Mouse (Mus musculus): ENCODE results near the gene Sept4. TPM values are rescaled to one million over a fixed set of nuclear protein-coding genes. Genes with fewer than 3 reads are reported as not detected.

Sept4 gene
- polyA plus RNA-seq, 1 experiment from 2014 or later, result 11.6 TPM

- Histone ChIP-seq H3K27ac (replicated peaks) (no peak overlapping the region), H3K9ac (no peak overlapping the region), H3K27me3 (no peaks in the 10 kb centered on the region), H3K4me3 (replicated peaks) (no peak overlapping the region), H3K9me3 (replicated peaks) (no peaks in the 10 kb centered on the region), H3K36me3 (replicated peaks) (peaks cover 99% of the 10 kb centered on the region), H3K4me2 (no peak overlapping the region), H3K4me1 (replicated peaks) (no peaks in the 10 kb centered on the region)
- ATAC-seq (ENCODE audit: insufficient read depth), result no peak
- 89% methylated on average over 2 of the region's 2 CpGs for WGBS (ENCODE audit: insufficient replicate concordance)
Measured at GRCm38 (mm10) chr11:87603571-87603970, 34.9 kb downstream of the Sept4 start.

- Histone ChIP-seq H3K27ac (replicated peaks) (no peak overlapping the region), H3K9me3 (replicated peaks) (no peaks in the 10 kb centered on the region), H3K4me1 (replicated peaks) (no peaks in the 10 kb centered on the region), H3K27me3 (no peaks in the 10 kb centered on the region), H3K4me3 (replicated peaks) (no peak overlapping the region), H3K36me3 (replicated peaks) (peaks cover 96% of the 10 kb centered on the region), H3K9ac (no peak overlapping the region), H3K4me2 (no peak overlapping the region)
- no peak for ATAC-seq (ENCODE audit: insufficient read depth)
- WGBS (ENCODE audit: insufficient replicate concordance), result 71% methylated on average over 7 of the region's 7 CpGs
Measured at GRCm38 (mm10) chr11:87609264-87609663, 40.6 kb downstream of the Sept4 start.

GRCm38 (mm10) chr11:87611547-87611946 lies 42.8 kb downstream of the Sept4 start:
- Histone ChIP-seq H3K9me3 (replicated peaks) (no peaks in the 10 kb centered on the region), H3K4me3 (replicated peaks) (no peak overlapping the region), H3K27me3 (no peaks in the 10 kb centered on the region), H3K4me1 (replicated peaks) (no peaks in the 10 kb centered on the region), H3K36me3 (replicated peaks) (peaks cover 96% of the 10 kb centered on the region), H3K9ac (no peak overlapping the region), H3K4me2 (no peak overlapping the region), H3K27ac (replicated peaks) (no peak overlapping the region)
- no peak for ATAC-seq (ENCODE audit: insufficient read depth)
- 83% methylated on average over 9 of the region's 9 CpGs for WGBS (ENCODE audit: insufficient replicate concordance)

GRCm38 (mm10) chr11:87613972-87614371 lies 45.3 kb downstream of the Sept4 start:
- Histone ChIP-seq H3K9me3 (replicated peaks) (no peaks in the 10 kb centered on the region), H3K9ac (no peak overlapping the region), H3K27ac (replicated peaks) (no peak overlapping the region), H3K36me3 (replicated peaks) (peaks cover 93% of the 10 kb centered on the region), H3K4me3 (replicated peaks) (no peak overlapping the region), H3K4me2 (no peak overlapping the region), H3K4me1 (replicated peaks) (peaks cover 7% of the 10 kb centered on the region; the same call in 1 of the 2 replicates), H3K27me3 (no peaks in the 10 kb centered on the region)
- 78% methylated on average over 7 of the region's 7 CpGs for WGBS (ENCODE audit: insufficient replicate concordance)
- no peak for ATAC-seq (ENCODE audit: insufficient read depth)

- H3K4me1 ChIP-seq (replicated peaks), result peaks cover 8% of the 10 kb centered on the region; the same call in 1 of the 2 replicates
- 86% methylated on average over 5 of the region's 5 CpGs for WGBS (ENCODE audit: insufficient replicate concordance)
- peaks cover 79% of the 10 kb centered on the region for H3K36me3 ChIP-seq (replicated peaks)
- no peak overlapping the region for H3K27ac ChIP-seq (replicated peaks)
- no peak overlapping the region for H3K4me3 ChIP-seq (replicated peaks)
- no peak overlapping the region for H3K4me2 ChIP-seq
- no peaks in the 10 kb centered on the region for H3K27me3 ChIP-seq
- H3K9ac ChIP-seq, result no peak overlapping the region
- no peak for ATAC-seq (ENCODE audit: insufficient read depth)
- no peaks in the 10 kb centered on the region for H3K9me3 ChIP-seq (replicated peaks)
Measured at GRCm38 (mm10) chr11:87615551-87615950, 46.8 kb downstream of the Sept4 start.

- WGBS (ENCODE audit: insufficient replicate concordance), result 82% methylated on average over 2 of the region's 2 CpGs
- Histone ChIP-seq H3K36me3 (replicated peaks) (peaks cover 75% of the 10 kb centered on the region), H3K4me3 (replicated peaks) (no peak overlapping the region), H3K4me1 (replicated peaks) (peaks cover 8% of the 10 kb centered on the region; the same call in 1 of the 2 replicates), H3K9ac (no peak overlapping the region), H3K27ac (replicated peaks) (no peak overlapping the region), H3K4me2 (no peak overlapping the region), H3K9me3 (replicated peaks) (no peaks in the 10 kb centered on the region), H3K27me3 (no peaks in the 10 kb centered on the region)
- ATAC-seq (ENCODE audit: insufficient read depth), result no peak
Measured at GRCm38 (mm10) chr11:87615952-87616351, 47.2 kb downstream of the Sept4 start.

- peaks cover 8% of the 10 kb centered on the region; the same call in 1 of the 2 replicates for H3K4me1 ChIP-seq (replicated peaks)
- no peak within 1 kb of the TSS for H3K9ac ChIP-seq
- H3K36me3 ChIP-seq (replicated peaks), result peaks cover 65% of the 10 kb centered on the region
- no peaks in the 10 kb centered on the region for H3K9me3 ChIP-seq (replicated peaks)
- no peak for ATAC-seq (ENCODE audit: insufficient read depth)
- H3K27ac ChIP-seq (replicated peaks), result no peak within 1 kb of the TSS
- no peaks in the 10 kb centered on the region for H3K27me3 ChIP-seq
- no peak within 1 kb of the TSS for H3K4me2 ChIP-seq
- no peak within 1 kb of the TSS for H3K4me3 ChIP-seq (replicated peaks)
- 91% methylated on average over 69 of the region's 69 CpGs for WGBS (ENCODE audit: insufficient replicate concordance)
Measured at GRCm38 (mm10) chr11:87616790-87617474, 48.2 kb downstream of the Sept4 start, which contains the start of gene Hsf5. TSS of gene Hsf5 (plus strand) at chr11:87617164.

- 89% methylated on average over 32 of the region's 32 CpGs for WGBS (ENCODE audit: insufficient replicate concordance)
- Histone ChIP-seq H3K4me3 (replicated peaks) (no peak overlapping the region), H3K27me3 (no peaks in the 10 kb centered on the region), H3K4me1 (replicated peaks) (peaks cover 8% of the 10 kb centered on the region; the same call in 1 of the 2 replicates), H3K9me3 (replicated peaks) (no peaks in the 10 kb centered on the region), H3K36me3 (replicated peaks) (peaks cover 59% of the 10 kb centered on the region), H3K27ac (replicated peaks) (no peak overlapping the region), H3K4me2 (no peak overlapping the region), H3K9ac (no peak overlapping the region)
- ATAC-seq (ENCODE audit: insufficient read depth), result no peak
Measured at GRCm38 (mm10) chr11:87617606-87618005, 48.9 kb downstream of the Sept4 start.

GRCm38 (mm10) chr11:87623160-87623559 lies 54.5 kb downstream of the Sept4 start:
- Histone ChIP-seq H3K27me3 (no peaks in the 10 kb centered on the region), H3K9me3 (replicated peaks) (no peaks in the 10 kb centered on the region), H3K4me1 (replicated peaks) (peaks cover 8% of the 10 kb centered on the region; the same call in 1 of the 2 replicates), H3K36me3 (replicated peaks) (peaks cover 10% of the 10 kb centered on the region), H3K27ac (replicated peaks) (no peak overlapping the region), H3K9ac (no peak overlapping the region), H3K4me2 (no peak overlapping the region), H3K4me3 (replicated peaks) (no peak overlapping the region)
- WGBS (ENCODE audit: insufficient replicate concordance), result 83% methylated on average over 4 of the region's 4 CpGs
- ATAC-seq (ENCODE audit: insufficient read depth), result no peak

- Histone ChIP-seq H3K4me3 (replicated peaks) (no peak overlapping the region), H3K4me2 (no peak overlapping the region), H3K9me3 (replicated peaks) (no peaks in the 10 kb centered on the region), H3K4me1 (replicated peaks) (0 out of 2 replicates have a peak, but pooled peaks cover 7% of the 10 kb centered on the region), H3K27me3 (no peaks in the 10 kb centered on the region), H3K36me3 (replicated peaks) (no peaks in the 10 kb centered on the region), H3K27ac (replicated peaks) (no peak overlapping the region), H3K9ac (no peak overlapping the region)
- WGBS (ENCODE audit: insufficient replicate concordance), result 12% methylated on average over 10 of the region's 10 CpGs
- ATAC-seq (ENCODE audit: insufficient read depth), result no peak
Measured at GRCm38 (mm10) chr11:87629859-87630258, 61.2 kb downstream of the Sept4 start.

- WGBS (ENCODE audit: insufficient replicate concordance), result 31% methylated on average over 2 of the region's 2 CpGs
- peak overlapping the region; percentile 70 for H3K9ac ChIP-seq
- peak overlapping the region; percentile 92 for H3K4me2 ChIP-seq
- peak overlapping the region; percentile 57 for H3K4me3 ChIP-seq (replicated peaks)
- no peaks in the 10 kb centered on the region for H3K9me3 ChIP-seq (replicated peaks)
- H3K4me1 ChIP-seq (replicated peaks), result peaks cover 12% of the 10 kb centered on the region
- peak; percentile 60 for ATAC-seq (ENCODE audit: insufficient read depth)
- H3K27me3 ChIP-seq, result no peaks in the 10 kb centered on the region
- H3K36me3 ChIP-seq (replicated peaks), result no peaks in the 10 kb centered on the region
- H3K27ac ChIP-seq (replicated peaks), result peak overlapping the region; percentile 29; the same call in 1 of the 2 replicates
Measured at GRCm38 (mm10) chr11:87638793-87639192, 70.1 kb downstream of the Sept4 start.

All from liver, embryonic 15.5 days (tissue).